Comparison of ENCODE assay signal across 27 mouse cellular contexts in genomic region chr10:129473723-129474122, GRCm38 (mm10). TPM values are rescaled to one million over a fixed set of nuclear protein-coding genes. Genes with fewer than 3 reads are reported as not detected.
A peak's percentile ranks its signal among the peaks of the same experiment; 100 is the strongest.
DNase-seq lines count a peak whose midpoint lies in the region; ATAC-seq and TF ChIP-seq lines count a peak whose summit lies in the region.
"Had no signal": no experiment of that assay in that cellular context is flagged by ENCODE, and none has a peak within 500 bp of the region (broad histone marks: within the 10 kb centered on the region; RNA-seq: fewer than 3 reads in every experiment).

No protein-coding gene starts in this region.

- H3K36me3 ChIP-seq in forebrain, embryonic 12.5 days (replicated peaks), result no peaks in the 10 kb centered on the region
- H3K36me3 ChIP-seq in forebrain, embryonic 13.5 days (ENCODE audit: poor library complexity, severe bottlenecking), result no peaks in the 10 kb centered on the region
- no peaks in the 10 kb centered on the region for H3K36me3 ChIP-seq in midbrain, embryonic 11.5 days (ENCODE audit: control insufficient read depth, insufficient read depth, low read length)
- H3K36me3 ChIP-seq in midbrain, postnatal 0 days (ENCODE audit: insufficient read depth, low read length), result no peaks in the 10 kb centered on the region
- no peaks in the 10 kb centered on the region for H3K36me3 ChIP-seq in midbrain, embryonic 12.5 days
- H3K36me3 ChIP-seq in midbrain, embryonic 13.5 days, result no peaks in the 10 kb centered on the region
- H3K36me3 ChIP-seq: G1E had no signal

- TF ChIP-seq CTCF in midbrain, postnatal 0 days (IDR thresholded peaks at IDR 0.05), result no peak

- H3K9ac ChIP-seq in forebrain, embryonic 12.5 days, result no peak overlapping the region
- H3K9ac ChIP-seq in forebrain, embryonic 13.5 days, result no peak overlapping the region
- H3K9ac ChIP-seq in midbrain, embryonic 11.5 days (ENCODE audit: low read length), result no peak overlapping the region
- no peak overlapping the region for H3K9ac ChIP-seq in midbrain, postnatal 0 days (replicated peaks; ENCODE audit: low read length, poor library complexity, severe bottlenecking)
- H3K9ac ChIP-seq in midbrain, embryonic 12.5 days (replicated peaks), result no peak overlapping the region
- no peak overlapping the region for H3K9ac ChIP-seq in midbrain, embryonic 13.5 days (replicated peaks)

- DNase-seq in midbrain, embryonic 11.5 days (ENCODE audit: low spot score, missing footprints), result no peak
- DNase-seq in midbrain, postnatal 0 days (ENCODE audit: low spot score), result no peak
- DNase-seq: adrenal gland, adult 2 months; adrenal gland, adult 8-10 months; adrenal gland, postnatal 10 days; adrenal gland, postnatal 14 days; adrenal gland, postnatal 25 days; adrenal gland, postnatal 36 days; B cell, adult 2 months; cerebellum, adult 11 months; cerebellum, adult 11-12 months; cerebellum, adult 18-20 months had no signal

- no peaks in the 10 kb centered on the region; the same call in 1 of the 2 replicates for H3K4me1 ChIP-seq in forebrain, embryonic 12.5 days
- no peaks in the 10 kb centered on the region for H3K4me1 ChIP-seq in forebrain, embryonic 13.5 days
- H3K4me1 ChIP-seq in midbrain, embryonic 11.5 days (ENCODE audit: control insufficient read depth, insufficient read depth, low read length), result no peaks in the 10 kb centered on the region
- no peaks in the 10 kb centered on the region for H3K4me1 ChIP-seq in midbrain, postnatal 0 days (ENCODE audit: insufficient read depth, low read length)
- no peaks in the 10 kb centered on the region for H3K4me1 ChIP-seq in midbrain, embryonic 12.5 days
- peaks cover 5% of the 10 kb centered on the region for H3K4me1 ChIP-seq in midbrain, embryonic 13.5 days (replicated peaks)

- ATAC-seq in forebrain, embryonic 12.5 days (ENCODE audit: low FRiP score), result 0 out of 2 replicates have a peak, but pooled peaks have one; percentile 20
- no peak for ATAC-seq in forebrain, embryonic 13.5 days
- peak; percentile 67 for ATAC-seq in midbrain, embryonic 11.5 days (ENCODE audit: low FRiP score)
- ATAC-seq in midbrain, postnatal 0 days (ENCODE audit: low FRiP score), result no peak
- ATAC-seq in midbrain, embryonic 12.5 days (ENCODE audit: low FRiP score, low read depth), result peak; percentile 73
- no peak; the same call in 1 of the 2 replicates for ATAC-seq in midbrain, embryonic 13.5 days
- ATAC-seq: activated CD4-positive, CD25-positive, alpha-beta regulatory T cell, adult 4 months; CD4-positive, CD25-positive, alpha-beta regulatory T cell, adult 4 months; Patski had no signal

- no peaks in the 10 kb centered on the region for H3K27me3 ChIP-seq in forebrain, embryonic 12.5 days
- H3K27me3 ChIP-seq in forebrain, embryonic 13.5 days, result no peaks in the 10 kb centered on the region
- H3K27me3 ChIP-seq in midbrain, embryonic 11.5 days (ENCODE audit: control insufficient read depth, insufficient read depth, low read length), result no peaks in the 10 kb centered on the region
- H3K27me3 ChIP-seq in midbrain, postnatal 0 days (ENCODE audit: insufficient read depth, low read length), result no peaks in the 10 kb centered on the region
- no peaks in the 10 kb centered on the region for H3K27me3 ChIP-seq in midbrain, embryonic 12.5 days
- H3K27me3 ChIP-seq in midbrain, embryonic 13.5 days, result no peaks in the 10 kb centered on the region
- H3K27me3 ChIP-seq: CH12.LX, Patski had no signal

- H3K4me2 ChIP-seq in forebrain, embryonic 12.5 days, result no peak overlapping the region
- no peak overlapping the region for H3K4me2 ChIP-seq in forebrain, embryonic 13.5 days
- no peak overlapping the region for H3K4me2 ChIP-seq in midbrain, embryonic 11.5 days
- no peak overlapping the region for H3K4me2 ChIP-seq in midbrain, postnatal 0 days (ENCODE audit: low read depth, low read length, poor library complexity, severe bottlenecking)
- H3K4me2 ChIP-seq in midbrain, embryonic 12.5 days (replicated peaks), result no peak overlapping the region
- no peak overlapping the region for H3K4me2 ChIP-seq in midbrain, embryonic 13.5 days (replicated peaks)

- H3K4me3 ChIP-seq in forebrain, embryonic 12.5 days (replicated peaks), result no peak overlapping the region
- no peak overlapping the region for H3K4me3 ChIP-seq in forebrain, embryonic 13.5 days
- no peak overlapping the region for H3K4me3 ChIP-seq in midbrain, embryonic 11.5 days (ENCODE audit: low read depth, low read length)
- no peak overlapping the region for H3K4me3 ChIP-seq in midbrain, postnatal 0 days (ENCODE audit: low read depth, low read length)
- H3K4me3 ChIP-seq in midbrain, embryonic 12.5 days, result no peak overlapping the region
- no peak overlapping the region for H3K4me3 ChIP-seq in midbrain, embryonic 13.5 days (replicated peaks)

- H3K27ac ChIP-seq in forebrain, embryonic 12.5 days, result no peak overlapping the region
- H3K27ac ChIP-seq in forebrain, embryonic 13.5 days, result no peak overlapping the region
- no peak overlapping the region for H3K27ac ChIP-seq in midbrain, embryonic 11.5 days (ENCODE audit: low read depth, low read length)
- no peak overlapping the region for H3K27ac ChIP-seq in midbrain, postnatal 0 days (ENCODE audit: low read depth, low read length)
- H3K27ac ChIP-seq in midbrain, embryonic 12.5 days (replicated peaks), result no peak overlapping the region
- H3K27ac ChIP-seq in midbrain, embryonic 13.5 days, result no peak overlapping the region

- H3K9me3 ChIP-seq in forebrain, embryonic 12.5 days, result no peaks in the 10 kb centered on the region
- H3K9me3 ChIP-seq in forebrain, embryonic 13.5 days (replicated peaks), result no peaks in the 10 kb centered on the region
- H3K9me3 ChIP-seq in midbrain, embryonic 11.5 days (ENCODE audit: control insufficient read depth, low read length), result no peaks in the 10 kb centered on the region
- H3K9me3 ChIP-seq in midbrain, postnatal 0 days (ENCODE audit: low read length), result no peaks in the 10 kb centered on the region
- no peaks in the 10 kb centered on the region for H3K9me3 ChIP-seq in midbrain, embryonic 12.5 days
- no peaks in the 10 kb centered on the region for H3K9me3 ChIP-seq in midbrain, embryonic 13.5 days
- H3K9me3 ChIP-seq: G1E had no signal

RNA-seq across cellular contexts. Expression of gene Olfr788, which starts 2.9 kb away (rescaled TPM):
- not detected in 2 replicates for polyA plus RNA-seq in forebrain, embryonic 12.5 days (2016; fragmentation: Nextera tagmentation; extraction: Ambion mirVana)
- polyA plus RNA-seq in forebrain, embryonic 13.5 days (2015; fragmentation: Nextera tagmentation; extraction: Ambion mirVana), result not detected in 2 replicates
- not detected in 2 replicates for polyA plus RNA-seq in midbrain, embryonic 11.5 days (2014; fragmentation: Nextera tagmentation; extraction: Ambion mirVana)
- not detected in 2 replicates for total RNA-seq in midbrain, postnatal 0 days (2014; rRNA removed)
- polyA plus RNA-seq in midbrain, postnatal 0 days (2015; fragmentation: Nextera tagmentation; extraction: Ambion mirVana), result not detected in 2 replicates
- not detected in 2 replicates for polyA plus RNA-seq in midbrain, embryonic 12.5 days (2016; fragmentation: Nextera tagmentation; extraction: Ambion mirVana)
- polyA plus RNA-seq in midbrain, embryonic 13.5 days (2015; fragmentation: Nextera tagmentation; extraction: Ambion mirVana), result not detected in 2 replicates
- total RNA-seq: adrenal gland, adult 18-20 months; adrenal gland, adult 2 months; adrenal gland, adult 8-10 months; adrenal gland, postnatal 10 days; adrenal gland, postnatal 14 days; adrenal gland, postnatal 25 days; adrenal gland, postnatal 36 days; adrenal gland, postnatal 4 days; CH12.LX; ES-E14; MEL had no signal
- polyA plus RNA-seq: activated CD4-positive, CD25-positive, alpha-beta regulatory T cell, adult 4 months; adrenal gland, adult 2 months; brain, embryonic 14.5 days; C2C12; CD4-positive, CD25-positive, alpha-beta regulatory T cell, adult 4 months; G1E; Patski had no signal

RNA-seq across cellular contexts. Expression of gene Olfr789, which starts 10.8 kb away (rescaled TPM):
- not detected in 2 replicates for polyA plus RNA-seq in forebrain, embryonic 12.5 days (2016; fragmentation: Nextera tagmentation; extraction: Ambion mirVana)
- polyA plus RNA-seq in forebrain, embryonic 13.5 days (2015; fragmentation: Nextera tagmentation; extraction: Ambion mirVana), result not detected in 2 replicates
- polyA plus RNA-seq in midbrain, embryonic 11.5 days (2014; fragmentation: Nextera tagmentation; extraction: Ambion mirVana), result not detected in 2 replicates
- total RNA-seq in midbrain, postnatal 0 days (2014; rRNA removed), result not detected in 2 replicates
- polyA plus RNA-seq in midbrain, postnatal 0 days (2015; fragmentation: Nextera tagmentation; extraction: Ambion mirVana), result not detected in 2 replicates
- not detected in 2 replicates for polyA plus RNA-seq in midbrain, embryonic 12.5 days (2016; fragmentation: Nextera tagmentation; extraction: Ambion mirVana)
- not detected in 2 replicates for polyA plus RNA-seq in midbrain, embryonic 13.5 days (2015; fragmentation: Nextera tagmentation; extraction: Ambion mirVana)
- total RNA-seq: adrenal gland, adult 18-20 months; adrenal gland, adult 2 months; adrenal gland, adult 8-10 months; adrenal gland, postnatal 10 days; adrenal gland, postnatal 14 days; adrenal gland, postnatal 25 days; adrenal gland, postnatal 36 days; adrenal gland, postnatal 4 days; CH12.LX; ES-E14; MEL had no signal
- polyA plus RNA-seq: activated CD4-positive, CD25-positive, alpha-beta regulatory T cell, adult 4 months; adrenal gland, adult 2 months; brain, embryonic 14.5 days; C2C12; CD4-positive, CD25-positive, alpha-beta regulatory T cell, adult 4 months; G1E; Patski had no signal

RNA-seq across cellular contexts. Expression of gene Olfr787, which starts 12.1 kb away (rescaled TPM):
- polyA plus RNA-seq in forebrain, embryonic 12.5 days (2016; fragmentation: Nextera tagmentation; extraction: Ambion mirVana), result not detected in 2 replicates
- polyA plus RNA-seq in forebrain, embryonic 13.5 days (2015; fragmentation: Nextera tagmentation; extraction: Ambion mirVana), result not detected in 2 replicates
- not detected in 2 replicates for polyA plus RNA-seq in midbrain, embryonic 11.5 days (2014; fragmentation: Nextera tagmentation; extraction: Ambion mirVana)
- not detected in 2 replicates for total RNA-seq in midbrain, postnatal 0 days (2014; rRNA removed)
- not detected in 2 replicates for polyA plus RNA-seq in midbrain, postnatal 0 days (2015; fragmentation: Nextera tagmentation; extraction: Ambion mirVana)
- polyA plus RNA-seq in midbrain, embryonic 12.5 days (2016; fragmentation: Nextera tagmentation; extraction: Ambion mirVana), result not detected in 2 replicates
- not detected in 2 replicates for polyA plus RNA-seq in midbrain, embryonic 13.5 days (2015; fragmentation: Nextera tagmentation; extraction: Ambion mirVana)
- total RNA-seq: adrenal gland, adult 18-20 months; adrenal gland, adult 2 months; adrenal gland, adult 8-10 months; adrenal gland, postnatal 10 days; adrenal gland, postnatal 14 days; adrenal gland, postnatal 25 days; adrenal gland, postnatal 36 days; adrenal gland, postnatal 4 days; CH12.LX; MEL had no signal
- polyA plus RNA-seq: adrenal gland, adult 2 months; brain, embryonic 14.5 days; C2C12; G1E; Patski had no signal

RNA-seq across cellular contexts. Expression of gene Olfr790, which starts 24.6 kb away (rescaled TPM):
- polyA plus RNA-seq in forebrain, embryonic 12.5 days (2016; fragmentation: Nextera tagmentation; extraction: Ambion mirVana), result not detected in 2 replicates
- not detected in 2 replicates for polyA plus RNA-seq in forebrain, embryonic 13.5 days (2015; fragmentation: Nextera tagmentation; extraction: Ambion mirVana)
- not detected in 2 replicates for polyA plus RNA-seq in midbrain, embryonic 11.5 days (2014; fragmentation: Nextera tagmentation; extraction: Ambion mirVana)
- not detected in 2 replicates for total RNA-seq in midbrain, postnatal 0 days (2014; rRNA removed)
- not detected in 2 replicates for polyA plus RNA-seq in midbrain, postnatal 0 days (2015; fragmentation: Nextera tagmentation; extraction: Ambion mirVana)
- not detected in 2 replicates for polyA plus RNA-seq in midbrain, embryonic 12.5 days (2016; fragmentation: Nextera tagmentation; extraction: Ambion mirVana)
- polyA plus RNA-seq in midbrain, embryonic 13.5 days (2015; fragmentation: Nextera tagmentation; extraction: Ambion mirVana), result not detected in 2 replicates
- total RNA-seq: adrenal gland, adult 18-20 months; adrenal gland, adult 2 months; adrenal gland, adult 8-10 months; adrenal gland, postnatal 10 days; adrenal gland, postnatal 14 days; adrenal gland, postnatal 25 days; adrenal gland, postnatal 36 days; adrenal gland, postnatal 4 days; CH12.LX; ES-E14; MEL had no signal
- polyA plus RNA-seq: activated CD4-positive, CD25-positive, alpha-beta regulatory T cell, adult 4 months; adrenal gland, adult 2 months; brain, embryonic 14.5 days; C2C12; CD4-positive, CD25-positive, alpha-beta regulatory T cell, adult 4 months; G1E; Patski had no signal

RNA-seq across cellular contexts. Expression of gene Olfr786, which starts 46.6 kb away (rescaled TPM):
- not detected in 2 replicates for polyA plus RNA-seq in forebrain, embryonic 12.5 days (2016; fragmentation: Nextera tagmentation; extraction: Ambion mirVana)
- polyA plus RNA-seq in forebrain, embryonic 13.5 days (2015; fragmentation: Nextera tagmentation; extraction: Ambion mirVana), result not detected in 2 replicates
- not detected in 2 replicates for polyA plus RNA-seq in midbrain, embryonic 11.5 days (2014; fragmentation: Nextera tagmentation; extraction: Ambion mirVana)
- total RNA-seq in midbrain, postnatal 0 days (2014; rRNA removed), result not detected in 2 replicates
- not detected in 2 replicates for polyA plus RNA-seq in midbrain, postnatal 0 days (2015; fragmentation: Nextera tagmentation; extraction: Ambion mirVana)
- polyA plus RNA-seq in midbrain, embryonic 12.5 days (2016; fragmentation: Nextera tagmentation; extraction: Ambion mirVana), result not detected in 2 replicates
- polyA plus RNA-seq in midbrain, embryonic 13.5 days (2015; fragmentation: Nextera tagmentation; extraction: Ambion mirVana), result not detected in 2 replicates
- total RNA-seq: adrenal gland, adult 18-20 months; adrenal gland, adult 2 months; adrenal gland, adult 8-10 months; adrenal gland, postnatal 10 days; adrenal gland, postnatal 14 days; adrenal gland, postnatal 25 days; adrenal gland, postnatal 36 days; adrenal gland, postnatal 4 days; CH12.LX; ES-E14; G1E; MEL had no signal
- polyA plus RNA-seq: activated CD4-positive, CD25-positive, alpha-beta regulatory T cell, adult 4 months; adrenal gland, adult 2 months; brain, embryonic 14.5 days; C2C12; CD4-positive, CD25-positive, alpha-beta regulatory T cell, adult 4 months; G1E; Patski had no signal

Comparison
In these comparisons a context has a peak if more than half of its experiments do, and no peak if none do; other contexts are left out.
1. ATAC-seq: peak in forebrain, embryonic 12.5 days (single experiment), midbrain, embryonic 11.5 days (single experiment) and midbrain, embryonic 12.5 days (single experiment); none in forebrain, embryonic 13.5 days (single experiment), midbrain, postnatal 0 days (single experiment) and midbrain, embryonic 13.5 days (single experiment).